Mouse (Mus musculus) layer of hippocampus, adult 2 months (tissue): Measurements from ENCODE around the gene D5Ertd577e. TPM values are rescaled to one million over a fixed set of nuclear protein-coding genes. Genes with fewer than 3 reads are reported as not detected.
"Not testable (repeated sequence)": the region's sequence is repeated elsewhere in the genome, so short reads cannot be mapped to it uniquely, and the experiment has no call there.

Experiments used
- DNase-seq, 2 experiments: peaks; one replicate each; pipeline ENCODE4 v3.0.0; 2022; ENCODE audit warnings: low spot score in 2 of 2
- H3K27ac ChIP-seq: fragments of 200-600 bp; 2 replicates; pipeline ENCODE4 v1.8.1; 2022
- H3K4me3 ChIP-seq: fragments of 200-600 bp; 2 replicates; pipeline ENCODE4 v1.8.1; 2022; ENCODE audit warnings: mild to moderate bottlenecking
- long read RNA-seq, 2 experiments: library from polyadenylated mRNA; stranded (forward); transcript quantifications; one replicate each; pipeline ENCODE4 v2.0.0; 2021; ENCODE audit warnings: borderline mapping rate in 2 of 2
- total RNA-seq, 2 experiments: library from RNA; stranded (reverse); gene quantifications; 2 replicates each; pipeline ENCODE4 v1.2.3; 2021

Gene D5Ertd577e
- not detected for total RNA-seq
- long read RNA-seq, experiment 1, result 0 reads
- long read RNA-seq, experiment 2, result 0 reads

GRCm38 (mm10) chr5:95456506-95456905 lies at the start of gene D5Ertd577e:
Gene D5Ertd577e, plus strand, starts transcription at chr5:95456806.
- not testable (repeated sequence) for DNase-seq, H3K4me3 ChIP-seq, H3K27ac ChIP-seq

- H3K4me3 ChIP-seq, H3K27ac ChIP-seq, DNase-seq: not testable (repeated sequence)
Observed at GRCm38 (mm10) chr5:95510458-95510857, 53.9 kb downstream of the D5Ertd577e start, which contains the start of gene Gm3286. Gene Gm3286, plus strand, starts transcription at chr5:95510758.

Other genes starting within 250 kb of the D5Ertd577e start
- not detected for gene Gm10424, start 184.0 kb upstream of the D5Ertd577e start, total RNA-seq
- gene Gm3259, start 150.9 kb upstream of the D5Ertd577e start, total RNA-seq, result not detected
- not detected for gene Gm3286, start 54.0 kb downstream of the D5Ertd577e start, total RNA-seq
- not detected for gene Gm7971, start 138.1 kb downstream of the D5Ertd577e start, total RNA-seq